Mouse (Mus musculus) forebrain, embryonic 13.5 days (tissue): ENCODE measurements around the gene Nln. TPM values are rescaled to one million over a fixed set of nuclear protein-coding genes. Genes with fewer than 3 reads are reported as not detected.

Experiments
- ATAC-seq: fragments of 200-750 bp; cut with Nextera tagmentation; 2 replicates; pipeline ENCODE4 v1.8.0; 2017
- H3K27ac ChIP-seq: fragments of 300-500 bp; sonication (generic); 2 replicates; pipeline ENCODE4 v1.5.1; 2015; ENCODE audit warnings: inconsistent platforms, mild to moderate bottlenecking, moderate library complexity
- H3K27me3 ChIP-seq: fragments of 300-500 bp; sonication (generic); 2 replicates; pipeline ENCODE4 v1.6.1; 2015; ENCODE audit warnings: mild to moderate bottlenecking, inconsistent platforms
- H3K36me3 ChIP-seq: fragments of 300-500 bp; sonication (generic); 2 replicates; pipeline ENCODE4 v1.6.1; 2015; ENCODE audit warnings: mild to moderate bottlenecking, inconsistent platforms; ENCODE audit not compliant: poor library complexity, severe bottlenecking
- H3K4me1 ChIP-seq: fragments of 300-500 bp; sonication (generic); 2 replicates; pipeline ENCODE4 v1.6.1; 2015; ENCODE audit warnings: inconsistent platforms
- H3K4me2 ChIP-seq: fragments of 300-500 bp; sonication (generic); 2 replicates; pipeline ENCODE4 v1.6.1; 2015; ENCODE audit warnings: inconsistent platforms, mild to moderate bottlenecking, moderate library complexity
- H3K4me3 ChIP-seq: fragments of 300-500 bp; sonication (generic); 2 replicates; pipeline ENCODE4 v1.5.1; 2015; ENCODE audit warnings: mild to moderate bottlenecking, inconsistent platforms
- H3K9ac ChIP-seq: fragments of 300-500 bp; sonication (generic); 2 replicates; pipeline ENCODE4 v1.6.1; 2015; ENCODE audit warnings: mild to moderate bottlenecking, inconsistent platforms
- H3K9me3 ChIP-seq: fragments of 300-500 bp; sonication (generic); replicated peaks from 2 replicates; pipeline ENCODE4 v1.6.1; 2016; ENCODE audit warnings: inconsistent platforms
- WGBS: fragments of 180-500 bp; shearing (Covaris S2); methylation state at CpG from one replicate; pipeline ENCODE4 v1.1.7; 2015; 5-methylcytosine and 5-hydroxymethylcytosine counted together
- polyA plus RNA-seq: library from polyadenylated mRNA; unstranded; fragments of >200 nt; fragmentation: Nextera tagmentation; extraction: Ambion mirVana; gene quantifications from 2 replicates; pipeline ENCODE4 v1.2.1, GENCODE M21; 2015

Gene Nln
- polyA plus RNA-seq, 1 experiment from 2014 or later = 22.3 TPM

- H3K27ac ChIP-seq = no peak overlapping the region
- H3K4me3 ChIP-seq = no peak overlapping the region
- no peak for ATAC-seq
- H3K4me2 ChIP-seq = no peak overlapping the region
- H3K36me3 ChIP-seq = peaks cover 6% of the 10 kb centered on the region
- H3K4me1 ChIP-seq = peaks cover 10% of the 10 kb centered on the region
- 92% methylated on average over 3 of the region's 3 CpGs for WGBS
- no peaks in the 10 kb centered on the region for H3K9me3 ChIP-seq
- H3K9ac ChIP-seq = no peak overlapping the region
- H3K27me3 ChIP-seq = no peaks in the 10 kb centered on the region
These were observed 82.9 kb downstream of the Nln start for GRCm38 (mm10) chr13:104026525-104026924.

GRCm38 (mm10) chr13:104025710-104025995 is 83.8 kb downstream of the Nln start:
- H3K27me3 ChIP-seq = no peaks in the 10 kb centered on the region
- H3K4me2 ChIP-seq = no peak overlapping the region
- peaks cover 5% of the 10 kb centered on the region for H3K36me3 ChIP-seq
- no peak for ATAC-seq
- H3K27ac ChIP-seq = no peak overlapping the region
- H3K4me3 ChIP-seq = no peak overlapping the region
- peaks cover 10% of the 10 kb centered on the region for H3K4me1 ChIP-seq
- no peak overlapping the region for H3K9ac ChIP-seq
- no peaks in the 10 kb centered on the region for H3K9me3 ChIP-seq
- WGBS = 77% methylated on average over 6 of the region's 6 CpGs

- Histone ChIP-seq H3K4me3 (no peak overlapping the region), H3K4me2 (no peak overlapping the region), H3K9me3 (no peaks in the 10 kb centered on the region), H3K27ac (no peak overlapping the region), H3K36me3 (peaks cover 5% of the 10 kb centered on the region), H3K4me1 (peaks cover 10% of the 10 kb centered on the region), H3K9ac (no peak overlapping the region), H3K27me3 (no peaks in the 10 kb centered on the region)
- ATAC-seq = no peak
- WGBS = 63% methylated on average over 18 of the region's 18 CpGs
These were observed 84.3 kb downstream of the Nln start for GRCm38 (mm10) chr13:104024856-104025709.

GRCm38 (mm10) chr13:104024275-104024674 is 85.1 kb downstream of the Nln start:
- no peak for ATAC-seq
- WGBS = 86% methylated on average over 2 of the region's 2 CpGs
- no peak overlapping the region for H3K4me3 ChIP-seq

DNA sequence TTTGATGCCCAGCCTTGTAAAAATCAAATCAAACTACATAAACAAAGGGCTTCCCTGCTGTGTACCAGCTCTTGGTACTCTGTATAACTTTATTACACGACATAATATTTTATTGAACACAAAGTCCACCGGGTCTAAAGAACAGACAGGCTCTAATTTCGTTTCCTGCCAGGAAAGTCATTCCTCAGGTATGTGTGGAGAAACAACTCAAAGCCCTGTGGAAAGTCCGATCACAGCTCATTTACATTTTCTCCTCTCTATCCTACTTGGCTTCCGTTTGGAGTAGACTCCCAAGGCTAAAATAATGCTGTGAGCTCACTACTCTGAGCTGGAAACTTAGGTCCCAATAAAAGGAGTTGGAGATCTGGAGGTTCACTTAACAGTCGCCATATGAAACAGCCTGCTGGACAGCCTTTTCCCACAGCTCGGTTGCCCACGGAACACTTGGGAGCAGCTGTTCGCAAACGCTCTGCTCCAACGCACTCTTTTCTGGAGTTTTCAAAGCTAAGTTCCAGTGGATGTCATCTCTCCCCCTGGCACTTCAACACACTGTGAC is 86.0 kb downstream of the Nln start:
- H3K27me3 ChIP-seq = no peaks in the 10 kb centered on the region
- peaks cover 5% of the 10 kb centered on the region for H3K36me3 ChIP-seq
- no peak for ATAC-seq
- no peak overlapping the region for H3K27ac ChIP-seq
- peaks cover 14% of the 10 kb centered on the region for H3K4me1 ChIP-seq
- 75% methylated on average over 11 of the region's 11 CpGs for WGBS
- no peak overlapping the region for H3K4me3 ChIP-seq
- H3K4me2 ChIP-seq = no peak overlapping the region
- H3K9ac ChIP-seq = no peak overlapping the region
- no peaks in the 10 kb centered on the region for H3K9me3 ChIP-seq

More at GRCm38 (mm10) chr13:104024275-104024674, 85.1 kb downstream of the Nln start:
- H3K36me3 ChIP-seq = peaks cover 5% of the 10 kb centered on the region
- H3K27me3 ChIP-seq = no peaks in the 10 kb centered on the region
- H3K4me2 ChIP-seq = no peak overlapping the region
- H3K4me1 ChIP-seq = peaks cover 10% of the 10 kb centered on the region
- no peaks in the 10 kb centered on the region for H3K9me3 ChIP-seq
- no peak overlapping the region for H3K9ac ChIP-seq
- no peak overlapping the region for H3K27ac ChIP-seq

- Histone ChIP-seq H3K27me3 (no peaks in the 10 kb centered on the region), H3K4me1 (peaks cover 6% of the 10 kb centered on the region; the same call in 1 of the 2 replicates), H3K36me3 (peaks cover 5% of the 10 kb centered on the region), H3K9me3 (no peaks in the 10 kb centered on the region), H3K4me2 (no peak overlapping the region), H3K9ac (no peak overlapping the region), H3K4me3 (no peak overlapping the region), H3K27ac (no peak overlapping the region)
- ATAC-seq = no peak
- WGBS = 24% methylated on average over 7 of the region's 7 CpGs
These were observed 90.8 kb downstream of the Nln start for GRCm38 (mm10) chr13:104018466-104019076.

DNA sequence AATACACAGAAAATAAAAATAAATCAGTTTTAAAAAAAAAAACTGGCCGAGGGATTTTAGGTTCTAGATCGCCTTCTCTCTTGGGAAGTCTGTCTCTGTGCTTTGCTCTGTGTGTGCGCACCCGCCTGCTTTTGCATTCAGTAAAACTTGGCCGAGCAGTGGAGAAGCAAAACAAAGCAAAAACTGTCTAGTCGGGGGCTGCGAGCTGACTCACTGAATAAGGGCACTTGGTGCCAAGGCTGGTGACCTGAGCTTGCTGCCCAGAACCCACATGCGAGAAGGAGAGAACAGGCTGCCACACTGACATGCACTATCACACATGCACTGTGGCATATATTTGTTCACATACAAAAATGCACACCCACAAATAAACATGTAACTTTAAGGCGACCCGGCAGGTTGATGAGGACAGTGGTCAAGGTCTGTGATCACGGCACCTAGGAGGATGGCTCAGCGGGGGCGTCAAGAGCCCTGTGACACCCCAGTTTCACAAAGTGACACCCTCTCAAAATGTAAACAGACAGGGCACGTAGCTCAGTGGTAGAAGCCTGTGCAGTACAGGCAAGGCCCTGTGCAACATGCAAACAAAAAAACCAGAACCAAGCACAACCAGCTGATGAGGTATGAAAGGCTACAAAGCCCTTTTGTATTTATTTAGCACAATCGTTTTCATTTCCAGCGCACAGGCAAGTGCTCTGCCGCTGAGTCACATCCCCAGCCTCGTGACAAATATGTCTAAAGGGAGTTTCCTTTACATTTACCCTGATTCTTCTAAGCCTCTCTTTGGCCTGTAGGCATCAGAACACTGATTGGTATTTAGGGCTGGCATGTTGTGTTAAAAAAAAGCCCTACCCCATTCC is 93.9 kb downstream of the Nln start:
- Histone ChIP-seq H3K36me3 (no peaks in the 10 kb centered on the region; the same call in 1 of the 2 replicates), H3K9ac (no peak overlapping the region), H3K27me3 (no peaks in the 10 kb centered on the region), H3K4me1 (peaks cover 6% of the 10 kb centered on the region; the same call in 1 of the 2 replicates), H3K27ac (no peak overlapping the region), H3K9me3 (no peaks in the 10 kb centered on the region), H3K4me3 (no peak overlapping the region), H3K4me2 (no peak overlapping the region)
- 81% methylated on average over 18 of the region's 18 CpGs for WGBS
- ATAC-seq = no peak

DNA sequence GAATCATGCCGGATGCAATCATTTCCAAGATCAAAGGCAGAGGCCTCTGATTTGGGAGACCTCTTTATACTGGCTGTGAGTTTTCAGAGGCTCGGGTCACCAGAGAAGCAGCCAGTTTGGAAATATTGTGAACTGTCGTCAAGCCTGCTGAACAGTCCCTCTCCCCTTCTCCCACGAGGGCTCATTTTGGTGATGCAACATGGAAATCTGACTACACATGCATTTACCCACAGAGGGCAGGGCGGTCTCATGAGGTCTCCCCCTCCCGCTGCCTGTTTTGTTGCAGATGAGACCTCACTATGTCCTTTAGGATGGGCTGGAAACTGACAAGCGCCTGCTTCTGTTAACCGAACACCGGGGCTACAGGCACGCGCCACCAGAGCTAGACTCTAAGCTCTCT is 95.4 kb downstream of the Nln start:
- Histone ChIP-seq H3K4me1 (peaks cover 6% of the 10 kb centered on the region; the same call in 1 of the 2 replicates), H3K27me3 (no peaks in the 10 kb centered on the region), H3K9me3 (no peaks in the 10 kb centered on the region), H3K9ac (no peak overlapping the region), H3K27ac (no peak overlapping the region), H3K36me3 (no peaks in the 10 kb centered on the region), H3K4me3 (no peak overlapping the region), H3K4me2 (no peak overlapping the region)
- no peak for ATAC-seq
- 86% methylated on average over 11 of the region's 11 CpGs for WGBS

- H3K36me3 ChIP-seq = no peaks in the 10 kb centered on the region
- no peak overlapping the region for H3K4me2 ChIP-seq
- H3K27me3 ChIP-seq = no peaks in the 10 kb centered on the region
- no peaks in the 10 kb centered on the region for H3K9me3 ChIP-seq
- H3K4me3 ChIP-seq = no peak overlapping the region
- H3K9ac ChIP-seq = no peak overlapping the region
- 64% methylated on average over 6 of the region's 6 CpGs for WGBS
- no peak overlapping the region for H3K27ac ChIP-seq
- peaks cover under 1% of the 10 kb centered on the region; the same call in 1 of the 2 replicates for H3K4me1 ChIP-seq
- ATAC-seq = no peak
These were observed 96.0 kb downstream of the Nln start for GRCm38 (mm10) chr13:104013380-104013779.

DNA sequence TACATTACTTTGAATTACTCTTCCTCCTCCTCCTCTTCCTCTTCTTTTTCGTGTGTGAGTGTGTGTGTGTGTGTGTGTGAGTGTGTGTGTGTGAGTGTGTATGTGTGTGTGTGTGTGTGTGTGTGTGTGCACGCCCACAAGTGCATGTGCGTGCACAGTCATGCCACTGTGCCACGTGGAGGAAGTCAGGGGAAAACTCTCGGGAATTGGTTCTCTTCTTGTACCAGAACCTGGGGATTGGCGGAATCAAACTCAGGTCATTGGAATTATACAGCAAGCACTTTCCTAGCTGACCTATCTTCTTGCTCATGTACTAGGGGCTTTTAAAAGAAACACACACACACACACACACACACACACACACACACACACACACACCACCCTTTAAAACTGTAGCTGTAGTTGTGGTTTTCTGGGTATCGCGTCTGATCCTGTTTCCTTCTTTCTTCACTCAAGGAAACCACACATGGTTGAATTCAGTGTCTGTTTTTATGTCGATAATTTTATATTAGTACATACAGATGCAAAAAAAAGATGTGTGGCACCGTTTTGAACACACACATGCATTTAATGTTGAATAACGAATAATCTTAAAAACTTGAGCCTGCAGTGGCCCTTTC is 97.1 kb downstream of the Nln start:
- ATAC-seq = no peak
- Histone ChIP-seq H3K9ac (no peak overlapping the region), H3K27me3 (no peaks in the 10 kb centered on the region), H3K4me3 (no peak overlapping the region), H3K4me2 (no peak overlapping the region), H3K36me3 (no peaks in the 10 kb centered on the region), H3K4me1 (no peaks in the 10 kb centered on the region), H3K27ac (no peak overlapping the region), H3K9me3 (no peaks in the 10 kb centered on the region)
- 93% methylated on average over 11 of the region's 11 CpGs for WGBS

GRCm38 (mm10) chr13:104011289-104011688 is 98.1 kb downstream of the Nln start:
- H3K9me3 ChIP-seq = no peaks in the 10 kb centered on the region
- no peak overlapping the region for H3K27ac ChIP-seq
- H3K9ac ChIP-seq = no peak overlapping the region
- H3K4me1 ChIP-seq = no peaks in the 10 kb centered on the region
- H3K4me3 ChIP-seq = no peak overlapping the region
- no peak overlapping the region for H3K4me2 ChIP-seq
- H3K27me3 ChIP-seq = no peaks in the 10 kb centered on the region
- ATAC-seq = no peak
- 93% methylated on average over 5 of the region's 5 CpGs for WGBS
- no peaks in the 10 kb centered on the region for H3K36me3 ChIP-seq
